In genomic region chr12:100022490-100022889, GRCm38 (mm10) we compare ENCODE assay signal across 23 mouse cellular contexts. TPM values are rescaled to one million over a fixed set of nuclear protein-coding genes. Genes with fewer than 3 reads are reported as not detected.
DNase-seq lines count a peak whose midpoint lies in the region; ATAC-seq and TF ChIP-seq lines count a peak whose summit lies in the region.
"Had no signal": no experiment of that assay in that cellular context is flagged by ENCODE, and none has a peak within 500 bp of the region (broad histone marks: within the 10 kb centered on the region; RNA-seq: fewer than 3 reads in every experiment).

No protein-coding gene starts in this region.

- no peak for TF ChIP-seq EP300 in liver, postnatal 0 days (IDR thresholded peaks at IDR 0.05; ENCODE audit: low read depth)
- TF ChIP-seq EP300 in CH12.LX (IDR thresholded peaks at IDR 0.05; ENCODE audit: low read length): peak; percentile 86

- TF ChIP-seq CTCF in liver, adult 2 months (IDR thresholded peaks at IDR 0.05; ENCODE audit: low read depth, low read length): no peak
- TF ChIP-seq CTCF in liver, postnatal 0 days (IDR thresholded peaks at IDR 0.05; ENCODE audit: low read depth): no peak
- TF ChIP-seq CTCF in CH12.LX (conservative IDR thresholded peaks at IDR 0.05 in 1 of 2, IDR thresholded peaks at IDR 0.05 in 1 of 2; ENCODE audit: low read depth in 2 of 2, low read length in 2 of 2): no peak

- H3K9me3 ChIP-seq in liver, postnatal 0 days (ENCODE audit: low read length): no peaks in the 10 kb centered on the region
- no peaks in the 10 kb centered on the region for H3K9me3 ChIP-seq in CH12.LX (replicated peaks; ENCODE audit: low read length)
- no peaks in the 10 kb centered on the region for H3K9me3 ChIP-seq in kidney, embryonic 14.5 days (ENCODE audit: control insufficient read depth, low read length)
- no peaks in the 10 kb centered on the region for H3K9me3 ChIP-seq in intestine, embryonic 15.5 days
- H3K9me3 ChIP-seq: forebrain, embryonic 10.5 days; hindbrain, embryonic 12.5 days; limb, embryonic 13.5 days; stomach, embryonic 15.5 days had no signal

- no peak for TF ChIP-seq POLR2A in liver, adult 2 months (IDR thresholded peaks at IDR 0.05; ENCODE audit: extremely low read depth, insufficient read depth, low read length)
- no peak for TF ChIP-seq POLR2A in CH12.LX (IDR thresholded peaks at IDR 0.05; ENCODE audit: low read depth, low read length)

- ATAC-seq in liver, postnatal 0 days: no peak
- ATAC-seq in kidney, embryonic 14.5 days (ENCODE audit: low FRiP score, low TSS enrichment): no peak
- no peak for ATAC-seq in intestine, embryonic 15.5 days

- no peaks in the 10 kb centered on the region for H3K27me3 ChIP-seq in liver, adult 2 months (ENCODE audit: control insufficient read depth, insufficient read depth, low read length)
- H3K27me3 ChIP-seq in liver, postnatal 0 days (ENCODE audit: insufficient read depth, low read length): no peaks in the 10 kb centered on the region
- H3K27me3 ChIP-seq in CH12.LX (replicated peaks): no peaks in the 10 kb centered on the region
- H3K27me3 ChIP-seq in kidney, embryonic 14.5 days (ENCODE audit: control insufficient read depth, insufficient read depth, low read length): no peaks in the 10 kb centered on the region
- H3K27me3 ChIP-seq in intestine, embryonic 15.5 days (replicated peaks): no peaks in the 10 kb centered on the region
- H3K27me3 ChIP-seq: hindbrain, embryonic 12.5 days; limb, embryonic 13.5 days; stomach, embryonic 15.5 days had no signal

- peak; percentile 7 for DNase-seq in liver, adult 2 months (ENCODE audit: extremely low read depth, low read depth, low spot score)
- no peak for DNase-seq in liver, postnatal 0 days
- peak; percentile 72 for DNase-seq in CH12.LX (ENCODE audit: extremely low read depth)
- peak; percentile 24 for DNase-seq in c-Kit-positive CD71-negative TER-119-negative erythroid progenitor cells, embryonic 14.5 days (ENCODE audit: low read depth)
- DNase-seq in skeletal muscle tissue, adult 2 months (ENCODE audit: low read depth, low spot score): peak; percentile 15
- DNase-seq: adrenal gland, postnatal 25 days; cerebellum, adult 18-20 months; cerebellum, postnatal 25 days; gastrocnemius, adult 2 months; heart, postnatal 10 days; kidney, adult 9 months; kidney, postnatal 4 days; lung, postnatal 10 days; right cerebral cortex, adult 18-20 months; thymus, adult 18-20 months; thymus, postnatal 4 days had no signal

- no peak overlapping the region for H3K27ac ChIP-seq in liver, adult 2 months (replicated peaks; ENCODE audit: insufficient read depth, low read depth, low read length)
- no peak overlapping the region for H3K27ac ChIP-seq in liver, postnatal 0 days (ENCODE audit: low read depth)
- H3K27ac ChIP-seq in CH12.LX (ENCODE audit: insufficient read depth, low read depth): no peak overlapping the region
- no peak overlapping the region for H3K27ac ChIP-seq in kidney, embryonic 14.5 days (ENCODE audit: low read depth, low read length)
- no peak overlapping the region for H3K27ac ChIP-seq in intestine, embryonic 15.5 days
- H3K27ac ChIP-seq: forebrain, embryonic 10.5 days; gastrocnemius, adult 2 months; hindbrain, embryonic 12.5 days; limb, embryonic 13.5 days; stomach, embryonic 15.5 days had no signal

- no peak overlapping the region for H3K9ac ChIP-seq in liver, adult 2 months (ENCODE audit: low read depth, low read length)
- H3K9ac ChIP-seq in liver, postnatal 0 days (replicated peaks): no peak overlapping the region
- no peak overlapping the region for H3K9ac ChIP-seq in CH12.LX (ENCODE audit: insufficient read depth, low read depth)
- no peak overlapping the region for H3K9ac ChIP-seq in kidney, embryonic 14.5 days (ENCODE audit: low read depth, low read length)
- no peak overlapping the region for H3K9ac ChIP-seq in intestine, embryonic 15.5 days
- H3K9ac ChIP-seq: hindbrain, embryonic 12.5 days; limb, embryonic 13.5 days; stomach, embryonic 15.5 days had no signal

- no peak for TF ChIP-seq RAD21 in CH12.LX (IDR thresholded peaks at IDR 0.05; ENCODE audit: low read depth, low read length)

- WGBS in liver, adult 2 months: 67% methylated on average over 5 of the region's 5 CpGs
- 36% methylated on average over 5 of the region's 5 CpGs for WGBS in liver, postnatal 0 days (ENCODE audit: insufficient replicate concordance)
- WGBS in kidney, embryonic 14.5 days: 77% methylated on average over 5 of the region's 5 CpGs
- WGBS in intestine, embryonic 15.5 days: 80% methylated on average over 5 of the region's 5 CpGs

- dilution Hi-C loops in CH12.LX (cut with MboI; ENCODE audit: extremely low pct_ligation_motif_present, extremely low pct_unique_long_range_greater_than_20kb, low sequenced_read_pairs): no loop called here

- H3K36me3 ChIP-seq in liver, adult 2 months (ENCODE audit: control insufficient read depth, insufficient read depth, low read length): no peaks in the 10 kb centered on the region
- no peaks in the 10 kb centered on the region for H3K36me3 ChIP-seq in liver, postnatal 0 days (replicated peaks; ENCODE audit: insufficient read depth, low read length)
- no peaks in the 10 kb centered on the region for H3K36me3 ChIP-seq in CH12.LX (replicated peaks in 1 of 2; ENCODE audit: control insufficient read depth in 1 of 2, insufficient read depth in 1 of 2, low read length in 1 of 2)
- H3K36me3 ChIP-seq in kidney, embryonic 14.5 days (ENCODE audit: control insufficient read depth, insufficient read depth, low read length): no peaks in the 10 kb centered on the region
- no peaks in the 10 kb centered on the region for H3K36me3 ChIP-seq in intestine, embryonic 15.5 days
- H3K36me3 ChIP-seq: forebrain, embryonic 10.5 days; hindbrain, embryonic 12.5 days; limb, embryonic 13.5 days; stomach, embryonic 15.5 days had no signal

- H3K4me1 ChIP-seq in liver, adult 2 months (ENCODE audit: control insufficient read depth, insufficient read depth, low read length): no peaks in the 10 kb centered on the region
- no peaks in the 10 kb centered on the region for H3K4me1 ChIP-seq in liver, postnatal 0 days (ENCODE audit: insufficient read depth)
- peaks cover 12 to 39% of the 10 kb centered on the region in 2 experiments for H3K4me1 ChIP-seq in CH12.LX (ENCODE audit: control insufficient read depth in 1 of 2, insufficient read depth in 2 of 2)
- H3K4me1 ChIP-seq in kidney, embryonic 14.5 days (ENCODE audit: control insufficient read depth, insufficient read depth, low read length): no peaks in the 10 kb centered on the region
- no peaks in the 10 kb centered on the region for H3K4me1 ChIP-seq in intestine, embryonic 15.5 days (replicated peaks)
- H3K4me1 ChIP-seq: hindbrain, embryonic 12.5 days; limb, embryonic 13.5 days; stomach, embryonic 15.5 days had no signal

- no peaks in the 10 kb centered on the region for H3K79me2 ChIP-seq in liver, adult 2 months (ENCODE audit: control insufficient read depth, insufficient read depth, low read length)
- H3K79me2 ChIP-seq in CH12.LX (replicated peaks; ENCODE audit: control insufficient read depth, extremely low read depth, insufficient read depth, poor library complexity, severe bottlenecking): no peaks in the 10 kb centered on the region

- no peak overlapping the region for H3K4me2 ChIP-seq in liver, postnatal 0 days (ENCODE audit: low read depth, low read length)
- 0 out of 2 replicates have a peak overlapping the region, but pooled peaks have one; percentile 2 for H3K4me2 ChIP-seq in CH12.LX (ENCODE audit: insufficient read depth, low read depth, poor library complexity, severe bottlenecking)
- no peak overlapping the region for H3K4me2 ChIP-seq in kidney, embryonic 14.5 days (replicated peaks; ENCODE audit: low read depth, low read length)
- no peak overlapping the region for H3K4me2 ChIP-seq in intestine, embryonic 15.5 days (replicated peaks)
- H3K4me2 ChIP-seq: hindbrain, embryonic 12.5 days; limb, embryonic 13.5 days; midbrain, embryonic 11.5 days; stomach, embryonic 15.5 days had no signal

- no peak overlapping the region for H3K4me3 ChIP-seq in liver, adult 2 months (ENCODE audit: insufficient read depth, low read depth, low read length)
- H3K4me3 ChIP-seq in liver, postnatal 0 days (ENCODE audit: low read depth, low read length): no peak overlapping the region
- no peak overlapping the region for H3K4me3 ChIP-seq in CH12.LX (replicated peaks in 1 of 3; ENCODE audit: low read depth in 2 of 3, low read length in 2 of 3, poor library complexity in 1 of 3)
- H3K4me3 ChIP-seq in kidney, embryonic 14.5 days (ENCODE audit: low read length): no peak overlapping the region
- no peak overlapping the region for H3K4me3 ChIP-seq in intestine, embryonic 15.5 days (replicated peaks)
- H3K4me3 ChIP-seq: forebrain, embryonic 10.5 days; gastrocnemius, adult 2 months; hindbrain, embryonic 12.5 days; limb, embryonic 13.5 days; stomach, embryonic 15.5 days had no signal

- in situ Hi-C loops in CH12.LX (cut with MboI; ENCODE audit: low pct_ligation_motif_present, low pct_unique_long_range_greater_than_20kb, low sequenced_read_pairs): no loop called here

TF ChIP-seq in CH12.LX, 34 proteins besides CTCF, POLR2A, EP300 and RAD21 (continues in another document):
- no peak for TF ChIP-seq TBP (conservative IDR thresholded peaks at IDR 0.05; ENCODE audit: low read depth, low read length)
- no peak for TF ChIP-seq MXI1 (IDR thresholded peaks at IDR 0.05; ENCODE audit: low read depth, low read length)
- 0 out of 2 replicates have a peak, but pooled peaks have one; percentile 11 for TF ChIP-seq TCF12 (IDR thresholded peaks at IDR 0.05; ENCODE audit: low read depth, low read length)
- no peak for TF ChIP-seq ZC3H11A (IDR thresholded peaks at IDR 0.05; ENCODE audit: low read depth, low read length)
- TF ChIP-seq NRF1 (IDR thresholded peaks at IDR 0.05; ENCODE audit: low read depth, low read length): no peak
- TF ChIP-seq POLR2AphosphoS2 (IDR thresholded peaks at IDR 0.05; ENCODE audit: low read depth, low read length): no peak
- no peak for TF ChIP-seq CHD1 (IDR thresholded peaks at IDR 0.05; ENCODE audit: low read depth, low read length)
- no peak for TF ChIP-seq NELFE (IDR thresholded peaks at IDR 0.05; ENCODE audit: low read depth, low read length)
- no peak for TF ChIP-seq USF2 (conservative IDR thresholded peaks at IDR 0.05; ENCODE audit: low read depth, low read length)
- no peak; the same call in 1 of the 2 replicates for TF ChIP-seq MEF2A (IDR thresholded peaks at IDR 0.05; ENCODE audit: borderline replicate concordance, low read depth, low read length)
- TF ChIP-seq ZKSCAN1 (IDR thresholded peaks at IDR 0.05; ENCODE audit: borderline replicate concordance, low read depth, low read length): no peak
- no peak for TF ChIP-seq UBTF (IDR thresholded peaks at IDR 0.05; ENCODE audit: low read depth, low read length)

RNA-seq across cellular contexts. Expression of gene Kcnk13, which starts 58.2 kb away (rescaled TPM):
- 0.34 and 0.65 TPM in 2 replicates for total RNA-seq in liver, adult 2 months (2014; rRNA removed)
- polyA plus RNA-seq in liver, adult 2 months (2012; rRNA removed): 0.22 and 0.23 TPM in 2 replicates
- 1.3 TPM in 2 replicates for polyA plus RNA-seq in liver, postnatal 0 days (2015; fragmentation: Nextera tagmentation; extraction: Ambion mirVana)
- total RNA-seq in CH12.LX (2012; rRNA removed) (0.08 and 0.13 TPM in 2 replicates), CH12.LX (2014; rRNA removed) (not detected in 2 replicates)
- polyA plus RNA-seq in CH12.LX (2012; ENCODE audit: insufficient read length, low read depth): not detected in 2 replicates
- 0.14 and 0.15 TPM in 2 replicates for polyA plus RNA-seq in kidney, embryonic 14.5 days (2014; fragmentation: Nextera tagmentation; extraction: Ambion mirVana)
- polyA plus RNA-seq in intestine, embryonic 15.5 days (2015; fragmentation: Nextera tagmentation; extraction: Ambion mirVana): 0.53 and 0.72 TPM in 2 replicates
